Mouse (Mus musculus) layer of hippocampus, adult 11-12 months (tissue): Measurements from ENCODE around the gene Apoc4.
"Not testable (repeated sequence)": the region's sequence is repeated elsewhere in the genome, so short reads cannot be mapped to it uniquely, and the experiment has no call there.

ENCODE experiments used
- DNase-seq: peaks from one replicate; pipeline ENCODE4 v3.0.0; 2022; ENCODE audit warnings: low spot score

The Apoc4 gene

DNA sequence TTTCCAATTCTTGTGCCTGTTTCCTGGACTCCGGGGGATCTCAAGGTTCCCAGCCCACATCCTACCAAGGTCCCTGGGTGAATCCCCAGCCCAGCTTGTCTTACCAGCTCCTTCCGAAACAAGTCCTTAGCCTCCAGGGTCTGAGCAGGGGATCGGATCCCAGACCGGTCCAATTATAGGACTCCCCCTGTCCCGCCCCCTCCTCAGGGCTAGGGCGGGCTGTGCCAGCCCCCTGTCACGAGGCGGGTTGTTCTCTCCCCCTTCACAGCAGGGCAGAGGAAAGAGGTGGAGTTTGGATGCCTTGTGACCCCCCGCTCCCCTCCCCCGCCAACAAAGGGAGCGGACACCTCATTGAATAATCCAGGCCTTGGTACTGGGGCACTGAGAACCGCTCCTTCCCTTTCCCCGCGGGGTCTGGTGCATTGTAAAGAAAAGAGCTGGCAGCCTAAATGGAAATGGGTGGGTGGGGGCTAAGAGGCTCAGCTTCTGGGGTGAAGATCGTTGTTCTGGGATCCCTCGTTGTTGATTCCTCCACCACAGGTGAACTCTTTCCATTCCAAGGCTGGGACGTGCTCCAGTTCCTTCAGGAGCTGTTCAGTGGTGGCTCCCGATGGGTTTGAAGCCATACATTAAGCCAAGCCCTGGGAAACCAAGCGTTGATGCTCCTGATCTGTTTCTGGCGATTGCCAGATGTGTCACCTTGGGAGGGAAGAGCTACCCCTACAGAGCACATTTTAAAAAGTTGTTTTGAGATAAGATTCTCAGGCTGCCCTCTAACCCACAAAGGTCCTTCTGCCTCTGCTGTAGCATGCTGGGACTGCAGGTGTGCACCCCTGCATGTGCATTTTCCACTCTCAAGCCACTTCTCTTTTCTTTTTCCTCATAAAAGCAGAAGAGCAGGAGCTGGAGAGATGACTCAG lies 17.9 kb upstream of the Apoc4 start, which contains the start of gene Apoe:
Apoe (minus strand) TSS at position 282 of the 920 bp plus-strand sequence.
- DNase-seq, result peak; percentile 78

DNA sequence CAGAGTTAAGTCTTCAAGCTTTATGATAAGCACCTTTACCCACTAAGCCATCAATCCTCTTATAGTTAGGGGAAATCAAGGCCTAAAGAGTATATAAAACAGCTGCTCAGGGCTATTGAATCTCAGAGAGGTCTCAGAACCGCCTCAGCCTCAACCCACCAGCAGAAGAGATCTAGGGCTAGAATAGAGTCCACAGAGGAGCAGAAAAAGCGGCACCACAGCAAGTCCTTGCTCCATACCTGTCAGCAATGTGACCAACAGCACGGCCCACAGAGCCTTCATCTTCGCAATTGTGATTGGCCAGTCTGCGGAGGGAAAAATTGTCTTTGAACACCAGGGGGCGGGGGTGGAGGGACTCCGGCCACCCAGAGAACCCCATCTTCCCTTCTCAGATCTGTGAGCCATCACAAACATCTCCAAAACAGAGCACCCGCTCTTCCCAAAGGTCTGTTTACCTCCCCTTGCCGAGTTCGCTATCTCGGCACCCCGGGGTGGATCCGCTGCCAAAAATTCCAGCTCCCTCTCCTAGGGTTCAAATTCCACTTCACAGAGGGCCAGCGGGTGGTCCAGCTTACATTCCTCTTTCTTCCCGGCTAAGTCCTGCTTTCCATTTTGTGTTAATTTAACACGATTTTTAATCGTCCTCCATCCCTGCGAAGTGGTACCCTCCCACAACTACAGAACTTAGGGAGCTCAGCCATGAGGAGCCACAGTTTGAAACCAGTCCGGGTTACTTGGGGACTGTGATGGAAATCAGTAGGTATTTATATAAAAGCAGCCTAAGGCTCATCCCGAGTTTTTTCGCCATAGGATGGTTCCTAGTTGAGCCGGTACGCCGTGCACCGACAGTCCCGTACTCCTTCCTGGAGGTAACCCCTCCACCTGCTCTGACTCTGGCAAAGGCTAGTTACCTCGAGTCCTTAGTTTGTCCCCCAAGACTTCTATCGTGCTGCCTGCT lies 16.9 kb upstream of the Apoc4 start:
- DNase-seq, result no peak

DNA sequence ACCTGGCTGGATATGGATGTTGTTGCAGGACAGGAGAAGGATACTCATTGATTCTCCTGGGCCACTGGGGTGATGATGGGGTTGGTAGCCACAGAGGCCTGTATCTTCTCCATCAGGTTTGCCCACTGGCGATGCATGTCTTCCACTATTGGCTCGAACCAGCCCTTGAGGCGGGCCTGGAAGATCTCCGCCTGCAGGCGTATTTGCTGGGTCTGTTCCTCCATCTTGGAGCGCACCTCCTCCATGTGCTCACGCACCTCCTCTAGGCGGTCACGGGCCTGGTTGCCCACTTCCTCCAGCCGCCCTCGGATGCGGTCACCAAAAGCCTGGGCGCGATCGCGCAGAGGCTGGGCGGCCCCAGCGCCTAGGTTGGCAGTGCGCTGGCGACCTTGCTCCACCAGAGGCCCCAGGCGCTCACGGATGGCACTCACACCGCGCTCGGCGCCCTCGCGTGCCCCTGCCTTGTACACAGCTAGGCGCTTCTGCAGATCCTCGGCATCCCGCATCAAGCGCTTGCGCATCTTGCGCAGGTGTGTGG lies 15.1 kb upstream of the Apoc4 start:
- no peak for DNase-seq

DNA sequence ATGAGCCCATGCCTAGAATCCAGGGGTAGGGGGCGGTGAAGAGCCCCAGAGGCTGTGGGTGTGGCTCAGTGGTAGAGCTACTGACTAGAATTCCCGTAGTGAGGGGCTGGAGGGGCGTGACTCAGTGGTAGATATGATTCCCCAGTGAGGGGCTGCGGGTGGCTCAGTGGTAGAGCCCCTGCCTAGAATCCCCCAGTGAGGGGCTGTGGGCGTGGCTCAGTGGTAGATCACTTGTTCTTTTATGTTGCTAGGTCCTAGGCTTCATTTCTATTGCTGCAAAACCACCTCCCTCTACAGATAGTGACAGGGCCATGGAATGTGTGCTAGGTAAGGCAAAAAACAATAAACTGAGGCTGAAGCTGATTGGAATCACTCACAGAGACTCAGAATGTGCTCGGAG lies 14.6 kb upstream of the Apoc4 start:
- DNase-seq, result no peak

DNA sequence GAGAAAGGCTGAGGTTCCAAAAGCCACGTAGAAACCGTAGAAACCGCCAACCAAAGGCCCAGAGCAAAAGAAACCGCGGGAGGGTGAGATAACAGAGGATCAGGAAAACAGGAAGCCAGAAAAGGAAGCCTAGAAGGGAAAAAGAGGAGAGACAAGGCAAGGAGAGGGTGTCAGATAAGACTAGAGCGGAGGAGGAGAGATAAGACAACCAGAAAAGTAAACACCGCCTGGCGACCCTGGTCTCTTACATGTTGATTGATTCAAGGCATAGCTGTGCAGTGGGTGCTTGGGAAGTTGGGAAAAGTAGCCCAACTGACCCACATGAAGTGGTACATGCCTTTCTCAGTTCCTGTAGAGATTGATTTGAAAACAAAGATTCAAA lies 13.9 kb upstream of the Apoc4 start:
- no peak for DNase-seq

DNA sequence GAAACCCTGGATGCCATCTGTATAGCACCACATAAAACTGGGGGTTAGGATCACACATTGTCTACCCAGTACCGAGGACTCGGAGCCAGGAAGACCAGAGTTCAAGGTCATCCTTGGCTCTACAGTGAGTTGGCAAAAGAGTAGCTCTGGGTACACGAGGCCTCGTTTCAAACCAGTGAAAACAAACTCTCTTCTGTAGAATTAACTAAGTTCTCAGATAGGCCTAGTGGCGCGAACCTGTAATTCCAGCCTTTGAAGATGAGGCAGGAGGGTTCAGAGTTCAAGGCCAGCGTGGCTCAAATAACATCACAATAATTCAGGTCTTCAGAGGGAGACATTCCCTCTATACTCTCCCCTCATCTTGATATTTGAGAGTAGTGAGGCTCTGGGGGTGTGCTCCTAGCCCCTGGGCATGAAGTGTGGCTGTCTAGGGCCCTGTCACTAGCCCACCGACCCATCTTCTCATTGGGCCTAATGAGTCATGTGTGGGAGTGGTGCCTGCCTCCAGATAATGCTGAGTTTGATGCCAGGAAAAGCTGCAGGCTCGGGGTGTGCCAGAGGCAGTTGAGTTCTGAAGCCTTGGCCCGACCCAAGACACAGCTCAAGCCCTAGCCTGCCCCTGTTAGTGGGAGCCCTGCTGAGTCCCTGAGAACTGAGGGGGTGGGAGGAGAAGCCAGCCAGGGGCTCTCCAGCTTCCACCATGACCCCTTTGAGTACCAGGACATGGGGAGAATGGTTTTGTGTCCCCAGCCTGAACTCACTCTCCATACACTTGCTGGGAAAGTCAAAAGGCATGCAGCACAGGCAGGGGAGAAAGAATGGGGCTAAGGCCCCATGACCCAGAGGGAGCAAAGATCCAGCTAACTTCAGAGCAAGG lies 13.3 kb upstream of the Apoc4 start:
- DNase-seq, result no peak

DNA sequence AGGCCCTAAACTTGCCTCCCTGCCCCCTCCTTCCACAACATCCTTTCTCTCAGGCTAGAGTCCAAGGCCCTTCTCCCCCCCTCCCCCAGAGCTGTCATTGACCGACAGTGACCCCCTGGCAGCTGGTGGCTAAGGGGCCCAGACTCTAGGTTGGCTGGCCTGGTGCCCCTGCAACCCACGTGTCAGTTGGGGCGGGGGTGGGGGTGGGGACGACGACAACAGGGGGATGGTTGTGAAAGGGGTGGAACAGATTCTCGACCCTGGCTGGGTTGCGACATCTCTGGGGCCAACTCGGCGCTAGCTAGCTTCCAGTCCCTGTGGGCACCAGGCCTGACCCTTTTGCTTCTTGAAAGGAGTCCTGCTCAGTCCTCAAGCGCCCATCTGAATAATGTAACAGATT lies 12.1 kb upstream of the Apoc4 start:
- peak; percentile 71 for DNase-seq

DNA sequence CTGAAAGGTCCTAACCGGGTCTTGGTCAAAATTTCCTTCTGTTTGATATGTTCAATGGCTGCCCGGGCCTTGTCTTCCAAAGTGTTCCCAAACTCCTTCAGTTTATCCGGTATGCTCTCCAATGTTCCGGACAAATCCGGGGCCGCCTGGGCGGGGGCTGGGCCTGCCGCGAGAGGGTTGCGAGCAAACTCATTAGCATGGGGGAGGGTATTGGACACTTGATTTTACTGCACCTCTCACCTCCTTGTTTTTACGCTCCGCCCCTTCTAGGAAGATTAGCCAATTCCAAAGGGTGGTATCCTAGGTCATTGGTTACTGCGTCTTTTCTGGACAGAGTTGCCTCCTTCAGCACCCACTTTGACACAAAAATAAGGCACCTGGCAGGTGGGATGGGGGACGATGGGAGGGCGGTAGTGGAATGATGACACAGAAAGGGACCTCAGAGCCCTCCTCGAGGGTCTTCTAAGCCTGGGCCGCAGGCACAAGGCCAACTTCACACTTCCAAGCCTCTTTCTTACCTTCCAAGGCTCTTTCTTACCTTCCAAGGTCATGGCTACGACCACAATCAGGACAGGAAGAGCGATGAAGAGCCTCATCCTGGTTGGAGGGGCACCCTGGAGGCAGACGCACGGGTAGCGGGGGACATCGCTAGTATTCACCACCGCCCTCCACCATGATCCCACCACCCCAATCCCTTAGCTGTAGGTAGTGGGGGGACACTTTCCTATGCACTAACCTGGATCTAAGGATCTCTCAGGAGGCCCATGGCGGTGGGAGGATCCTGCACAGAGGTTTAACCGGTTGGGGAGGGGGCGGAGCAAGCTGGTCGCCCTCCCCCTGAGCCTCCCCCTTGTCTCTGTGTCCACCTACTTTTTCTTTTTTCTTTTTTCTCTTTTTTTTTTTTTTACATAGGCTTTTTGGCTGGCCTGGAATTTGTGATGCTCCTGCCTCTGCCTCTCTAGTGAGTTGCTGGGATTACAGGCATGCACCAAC lies 10.9 kb upstream of the Apoc4 start, which contains the start of gene Apoc1:
Apoc1 (minus strand) TSS at position 788 of the 993 bp plus-strand sequence.
- DNase-seq, result no peak

DNA sequence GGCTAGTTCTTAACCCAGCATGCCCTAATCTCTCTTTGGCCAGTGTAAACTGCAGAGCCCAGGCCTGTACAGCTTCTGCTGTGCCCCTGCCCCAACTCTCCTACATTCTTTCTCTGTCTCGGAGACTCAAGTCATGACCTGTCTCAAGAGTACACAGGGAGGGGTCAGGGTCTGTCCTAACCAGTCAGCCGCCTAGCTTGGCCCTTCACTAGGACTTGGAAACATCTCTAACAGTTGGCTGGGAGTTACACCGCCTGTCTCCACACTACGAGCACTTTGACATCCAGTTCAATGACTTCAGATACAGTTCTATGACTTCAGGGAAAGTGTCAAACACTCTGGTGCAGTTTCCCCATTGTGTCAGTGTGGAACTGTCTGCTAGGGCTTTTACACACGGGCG lies 10.2 kb upstream of the Apoc4 start:
- DNase-seq, result no peak

DNA sequence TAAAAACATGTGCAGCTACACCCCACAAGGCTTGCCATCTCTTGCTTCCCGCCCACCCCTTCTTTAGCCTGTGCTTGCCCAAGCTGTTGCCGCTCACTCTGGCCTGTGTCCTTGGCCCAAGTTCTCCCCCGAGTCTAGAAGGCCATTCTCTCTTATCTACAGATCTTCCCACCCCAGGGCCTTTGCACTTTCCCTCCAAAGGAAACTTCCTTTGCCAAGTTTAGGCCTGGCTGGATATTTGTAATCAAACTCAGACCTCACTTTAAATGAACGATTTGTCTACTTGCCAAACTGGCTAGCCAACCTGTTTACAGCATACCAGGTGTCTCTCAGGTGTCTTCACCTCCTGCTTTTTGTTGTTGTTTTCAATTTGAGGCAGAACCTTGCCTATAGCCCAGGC lies 9.6 kb upstream of the Apoc4 start:
- DNase-seq, result no peak

DNA sequence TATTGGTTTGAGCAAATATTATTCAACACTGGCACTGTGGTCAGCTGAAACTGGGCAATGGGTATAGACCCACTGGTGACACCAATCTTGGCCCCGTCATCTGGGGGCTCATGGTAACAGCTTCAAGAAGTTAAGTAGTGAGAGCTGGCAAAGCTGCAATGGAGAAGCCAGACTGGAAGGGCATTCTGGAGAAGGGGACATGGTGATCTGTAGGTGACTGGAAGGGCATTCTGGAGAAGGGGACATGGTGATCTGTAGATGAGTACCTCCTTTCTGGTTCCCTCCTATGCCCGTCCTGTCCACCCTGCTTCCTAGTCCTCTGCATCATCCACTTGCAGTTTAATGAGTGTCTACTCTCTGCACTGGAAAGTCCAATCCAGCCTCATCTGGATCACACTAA lies 7.3 kb upstream of the Apoc4 start:
- no peak for DNase-seq

DNA sequence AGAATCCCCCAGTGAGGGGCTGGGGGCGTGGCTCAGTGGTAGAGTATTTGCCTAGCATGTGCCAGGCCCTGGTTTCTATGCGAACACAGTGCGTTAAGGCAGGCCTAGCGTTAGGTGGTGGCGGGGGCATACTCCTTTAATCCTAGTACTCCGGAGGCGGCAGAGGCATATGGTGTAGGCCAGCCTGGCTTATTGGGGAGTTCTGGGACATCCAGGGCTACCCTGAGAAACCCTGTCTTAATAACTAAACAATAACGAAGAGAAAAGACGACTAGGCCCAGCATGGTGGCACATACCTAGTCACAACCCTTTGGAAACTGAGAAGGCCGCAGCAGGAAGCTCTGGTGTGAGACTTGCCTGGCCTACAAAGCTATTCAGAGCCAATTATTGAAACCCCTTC lies 6.8 kb upstream of the Apoc4 start:
- no peak for DNase-seq

DNA sequence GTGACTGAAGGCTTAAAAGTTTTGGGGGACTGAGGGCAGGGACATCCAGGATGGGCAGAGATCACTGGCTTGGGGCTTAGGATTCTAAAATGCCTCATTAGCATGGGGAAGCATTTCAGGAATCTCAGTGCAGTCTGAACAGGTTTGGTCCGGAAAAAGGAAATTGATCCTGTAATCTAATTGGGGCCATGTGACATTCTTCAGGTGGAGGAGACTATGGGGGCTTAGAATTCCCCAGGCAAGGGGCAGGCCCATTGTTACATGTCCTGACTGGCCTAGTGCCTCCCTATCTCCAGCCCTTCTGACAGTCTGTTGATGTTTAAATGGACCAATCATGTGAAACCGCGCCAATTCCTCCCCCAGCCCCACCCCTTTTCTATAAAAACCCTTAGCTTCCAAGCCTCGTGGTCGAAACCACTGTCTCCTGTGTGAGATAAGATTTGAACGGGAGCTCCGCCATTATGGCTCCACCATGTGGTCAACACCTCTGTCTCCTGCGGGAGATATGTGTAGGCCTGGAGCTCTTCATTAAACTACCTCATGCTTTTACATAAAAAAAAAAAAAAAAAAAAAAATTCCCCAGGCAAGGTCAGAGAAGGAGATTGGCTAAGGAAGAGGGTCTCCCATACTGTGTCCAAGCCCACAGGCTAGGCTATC lies 5.8 kb upstream of the Apoc4 start:
- DNase-seq, result not testable (repeated sequence)

DNA sequence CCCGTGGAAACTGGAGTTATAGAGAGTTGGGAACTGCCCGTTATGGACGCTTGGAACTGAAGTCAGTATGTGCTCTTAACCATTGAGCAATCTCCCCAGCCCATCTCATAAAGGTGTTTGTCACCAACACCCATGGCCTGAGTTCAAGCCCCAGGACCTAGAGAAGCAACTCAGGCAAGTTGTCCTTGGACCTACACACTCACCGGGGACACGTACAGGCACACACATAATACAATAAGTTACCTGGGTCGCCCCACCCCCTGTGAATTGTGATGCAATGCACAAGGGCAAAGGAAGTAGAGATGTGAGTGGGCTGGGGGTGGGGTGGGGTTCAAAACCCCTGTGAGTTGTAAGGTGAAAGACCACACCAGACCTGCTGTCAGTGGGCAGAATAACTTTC lies 5.2 kb upstream of the Apoc4 start:
- no peak for DNase-seq

DNA sequence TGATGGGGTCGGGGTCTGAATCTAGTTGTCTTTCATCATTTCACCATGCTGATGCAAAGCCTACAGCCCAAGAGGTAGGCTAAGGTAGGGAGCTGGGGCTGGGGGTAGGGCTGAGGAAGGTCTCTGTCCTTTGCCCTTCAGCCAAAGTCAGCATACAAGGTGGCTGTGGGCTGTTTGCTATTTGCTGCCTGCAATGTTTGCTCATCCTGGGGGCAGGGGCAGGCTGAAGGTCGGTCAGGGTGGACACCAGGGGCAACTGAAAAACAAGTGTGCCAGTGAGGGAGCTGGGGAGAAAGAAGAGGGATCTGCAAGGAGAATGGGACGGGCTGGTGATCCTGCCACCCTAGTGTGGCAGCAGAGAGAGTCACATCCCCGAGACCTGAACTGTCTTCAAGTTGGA lies 4.1 kb upstream of the Apoc4 start:
- DNase-seq, result no peak

DNA sequence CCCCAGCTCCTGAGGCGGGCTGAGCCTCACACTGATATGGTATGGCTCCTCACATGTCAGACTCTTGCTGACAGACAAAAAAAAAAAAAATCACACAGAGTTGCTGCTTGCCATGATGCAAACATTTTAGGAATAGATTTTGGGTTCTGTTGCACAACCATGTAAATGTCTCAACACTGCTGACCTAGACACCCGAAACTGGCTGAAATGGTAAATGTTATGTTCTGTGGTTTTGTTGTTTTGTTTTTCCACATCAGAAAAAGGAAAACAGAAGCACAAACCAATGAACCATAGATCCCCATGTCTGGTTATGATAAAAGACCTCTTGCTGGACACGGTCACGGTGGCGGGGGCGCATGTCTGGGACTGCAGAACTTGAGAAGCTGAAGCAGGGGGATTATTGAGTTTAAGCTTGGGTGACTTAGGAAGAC lies 2.5 kb upstream of the Apoc4 start:
- no peak for DNase-seq

DNA sequence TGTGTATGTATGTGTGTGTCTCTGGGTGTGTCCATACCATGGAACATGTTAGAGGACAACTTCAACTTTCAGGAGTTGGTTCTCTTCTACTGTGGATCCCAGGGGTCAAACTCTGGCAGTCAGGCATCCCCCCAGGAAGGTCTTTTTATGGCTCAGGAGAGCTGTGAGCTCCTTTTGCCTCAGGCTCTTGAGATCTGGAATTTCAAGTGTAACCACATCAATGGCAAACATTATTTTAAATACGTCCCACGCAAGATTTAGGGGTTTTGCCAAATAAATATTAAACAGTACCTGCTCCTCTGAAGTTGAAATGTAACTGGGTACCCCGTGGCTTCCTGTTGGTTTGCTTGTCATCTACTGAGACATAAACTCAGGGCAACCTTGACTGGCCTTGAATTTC lies 1.7 kb upstream of the Apoc4 start:
- no peak for DNase-seq

DNA sequence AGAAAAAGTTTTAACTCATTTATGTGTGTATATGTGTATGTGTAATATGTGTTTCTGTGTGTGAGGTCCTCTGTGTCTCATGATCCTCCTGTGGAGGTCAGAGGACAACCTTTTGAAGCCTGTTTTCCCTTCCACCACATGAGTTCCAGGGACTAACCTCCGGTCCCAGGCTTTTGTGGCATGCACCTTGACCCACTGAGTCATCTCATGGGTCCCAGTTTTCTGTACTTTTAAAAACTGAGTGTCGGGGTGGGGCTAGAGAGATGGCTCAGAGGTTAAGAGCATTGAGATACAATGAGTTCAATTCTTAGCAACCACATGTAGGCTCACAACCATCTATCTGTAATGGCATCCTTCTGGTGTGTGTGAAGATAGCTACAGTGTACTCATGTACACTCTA lies 577 bp downstream of the Apoc4 start:
- DNase-seq, result no peak

DNA sequence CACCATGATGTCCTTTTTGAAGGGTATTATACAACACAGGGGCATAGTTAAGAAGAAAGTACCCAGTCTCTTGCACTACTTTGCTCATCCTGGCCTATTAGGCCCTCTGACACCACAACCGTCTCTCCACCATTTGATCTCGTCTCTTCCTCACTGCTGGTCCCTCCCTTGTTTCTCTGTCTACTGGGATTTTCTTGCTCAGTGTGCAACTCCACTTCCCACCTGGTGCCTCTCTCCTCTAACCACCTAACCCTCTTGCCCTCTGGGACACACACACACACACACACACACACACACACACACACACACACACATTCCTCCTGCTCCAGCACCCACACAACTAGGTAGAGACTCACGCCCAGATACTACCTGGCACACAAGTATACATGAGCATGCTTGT lies 2.4 kb downstream of the Apoc4 start:
- no peak for DNase-seq

DNA sequence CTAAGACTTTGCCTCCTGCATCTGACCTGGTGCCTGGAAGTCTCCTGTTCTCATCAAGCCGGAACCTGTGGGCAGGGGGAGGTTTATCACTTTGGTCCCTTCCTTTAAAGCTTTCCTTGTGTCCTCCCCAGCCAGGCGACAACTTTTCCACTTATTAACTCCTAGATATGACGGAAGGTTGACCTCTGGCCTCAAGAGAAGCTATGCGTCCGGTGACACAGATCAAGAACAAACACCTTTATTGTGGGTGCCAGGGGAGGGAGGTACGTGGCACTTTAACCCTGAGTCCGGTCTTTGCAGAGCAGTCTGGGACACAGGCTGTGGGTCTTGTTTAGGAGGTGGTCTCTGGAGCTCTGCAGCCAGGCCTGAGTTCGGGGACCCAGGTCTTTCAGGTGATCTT lies 3.4 kb downstream of the Apoc4 start, which contains the start of gene Apoc2:
Apoc2 (minus strand) TSS at position 70 of the 400 bp plus-strand sequence.
- DNase-seq, result no peak
